Mouse (Mus musculus): ENCODE measurements around the gene Olfr920. TPM values are rescaled to one million over a fixed set of nuclear protein-coding genes. Genes with fewer than 3 reads are reported as not detected.

Gene Olfr920
- total and polyA plus RNA-seq, 3 experiments: 0.12 to 0.14 TPM; not detected in 1

DNA sequence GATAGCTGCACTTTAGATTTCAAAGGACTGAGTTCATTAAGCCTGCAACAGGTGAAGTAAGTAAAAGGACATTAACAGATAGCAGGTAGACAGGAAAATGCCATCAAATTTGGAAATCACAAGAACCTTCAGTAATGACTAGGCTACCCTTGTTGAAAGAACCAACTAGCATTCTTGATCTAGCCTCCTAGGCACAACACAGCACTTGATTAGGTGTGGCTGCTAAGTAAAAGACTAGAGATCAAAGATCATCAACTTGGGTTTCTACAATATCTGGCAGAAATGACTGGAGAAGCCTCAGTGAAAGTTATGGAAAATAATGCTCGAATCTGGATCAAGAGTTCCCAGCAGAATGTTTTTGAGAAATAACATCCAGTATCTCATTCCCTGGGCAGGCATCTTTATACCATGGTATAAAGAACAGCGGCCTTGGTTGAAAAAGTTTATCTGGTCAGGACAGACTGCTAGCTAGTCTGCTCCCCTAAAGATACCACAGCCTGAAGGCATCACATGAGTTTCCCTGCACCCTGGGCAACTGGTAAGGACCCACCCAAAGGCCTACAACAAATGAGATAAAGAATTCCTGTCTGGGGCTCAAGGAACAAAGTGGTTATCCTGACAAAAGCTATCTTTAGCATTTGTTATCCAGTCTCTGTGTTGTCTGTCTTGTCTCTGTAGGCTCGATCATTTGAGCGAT lies 7.3 kb upstream of the Olfr920 start:
- Histone ChIP-seq H3K36me3 (replicated peaks in 1 of 2; ENCODE audit: control insufficient read depth in 1 of 2, insufficient read depth in 1 of 2, low read length in 1 of 2) (peaks cover 0 to 18% of the 10 kb centered on the region in 2 experiments), H3K9ac (ENCODE audit: insufficient read depth, low read depth) (no peak overlapping the region), H3K27ac (ENCODE audit: insufficient read depth, low read depth) (no peak overlapping the region), H3K4me1 (ENCODE audit: control insufficient read depth in 1 of 2, insufficient read depth in 2 of 2) (no peaks in the 10 kb centered on the region), H3K4me3 (replicated peaks in 1 of 3; ENCODE audit: low read depth in 2 of 3, low read length in 2 of 3, poor library complexity in 1 of 3) (no peak overlapping the region), H3K27me3 (replicated peaks) (no peaks in the 10 kb centered on the region), H3K4me2 (ENCODE audit: insufficient read depth, low read depth, poor library complexity, severe bottlenecking) (no peak overlapping the region), H3K9me3 (replicated peaks; ENCODE audit: low read length) (no peaks in the 10 kb centered on the region), H3K79me2 (replicated peaks; ENCODE audit: control insufficient read depth, extremely low read depth, insufficient read depth, poor library complexity, severe bottlenecking) (no peaks in the 10 kb centered on the region)
- in situ Hi-C loops (cut with MboI; ENCODE audit: low pct_ligation_motif_present, low pct_unique_long_range_greater_than_20kb, low sequenced_read_pairs) (no loop called here), dilution Hi-C loops (cut with MboI; ENCODE audit: extremely low pct_ligation_motif_present, extremely low pct_unique_long_range_greater_than_20kb, low sequenced_read_pairs) (no loop called here)
- TF ChIP-seq EP300 (IDR thresholded peaks at IDR 0.05; ENCODE audit: low read length) (no peak), JUN (IDR thresholded peaks at IDR 0.05; ENCODE audit: insufficient read depth, low read depth, low read length) (no peak), GABPA (IDR thresholded peaks at IDR 0.05; ENCODE audit: insufficient replicate concordance, low read depth, low read length) (no peak), CTCF (conservative IDR thresholded peaks at IDR 0.05 in 1 of 2, IDR thresholded peaks at IDR 0.05 in 1 of 2; ENCODE audit: low read depth in 2 of 2, low read length in 2 of 2) (no peak), CHD2 (IDR thresholded peaks at IDR 0.05; ENCODE audit: low read length) (no peak), JUND (conservative IDR thresholded peaks at IDR 0.05; ENCODE audit: low read depth, low read length) (no peak), RCOR1 (conservative IDR thresholded peaks at IDR 0.05; ENCODE audit: low read depth, low read length) (no peak), MAZ (IDR thresholded peaks at IDR 0.05; ENCODE audit: low read depth, low read length) (no peak), ZMIZ1 (IDR thresholded peaks at IDR 0.05; ENCODE audit: low read depth, low read length) (no peak), USF1 (IDR thresholded peaks at IDR 0.05; ENCODE audit: low read depth, low read length) (no peak), ZNF384 (IDR thresholded peaks at IDR 0.05; ENCODE audit: low read depth, low read length) (no peak), PAX5 (IDR thresholded peaks at IDR 0.05; ENCODE audit: low read length) (no peak), SIN3A (IDR thresholded peaks at IDR 0.05; ENCODE audit: low read length) (no peak), TBP (conservative IDR thresholded peaks at IDR 0.05; ENCODE audit: low read depth, low read length) (no peak), CHD1 (IDR thresholded peaks at IDR 0.05; ENCODE audit: low read depth, low read length) (no peak), SMC3 (IDR thresholded peaks at IDR 0.05; ENCODE audit: low read depth, low read length) (no peak), NRF1 (IDR thresholded peaks at IDR 0.05; ENCODE audit: low read depth, low read length) (no peak), ZC3H11A (IDR thresholded peaks at IDR 0.05; ENCODE audit: low read depth, low read length) (no peak)
- DNase-seq (ENCODE audit: extremely low read depth): no peak

DNA sequence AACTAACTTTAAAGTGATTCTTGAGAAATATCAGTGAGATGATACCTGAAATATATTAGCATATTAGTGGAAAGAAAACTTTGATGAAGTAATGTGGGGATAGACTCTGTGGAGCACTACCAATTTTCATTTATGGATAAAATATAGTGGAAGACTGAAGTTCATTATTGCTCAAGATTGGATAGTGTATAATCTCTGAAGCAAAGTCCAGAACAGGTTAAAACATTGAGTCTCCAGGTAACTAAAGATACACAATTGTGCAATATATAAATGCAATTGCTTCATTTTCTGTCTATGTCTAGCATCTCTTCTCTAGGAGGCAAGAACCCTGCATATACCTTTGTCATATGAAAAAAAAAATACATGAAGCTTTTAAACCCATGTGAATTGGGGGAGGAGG lies 20.7 kb downstream of the Olfr920 start, which contains the start of gene Olfr921:
Gene Olfr921 (plus strand): TSS at position 301 of the 400 bp plus-strand sequence.
- Histone ChIP-seq H3K27me3 (replicated peaks) (no peaks in the 10 kb centered on the region), H3K9me3 (replicated peaks; ENCODE audit: low read length) (no peaks in the 10 kb centered on the region), H3K36me3 (replicated peaks in 1 of 2; ENCODE audit: control insufficient read depth in 1 of 2, insufficient read depth in 1 of 2, low read length in 1 of 2) (no peaks in the 10 kb centered on the region), H3K4me2 (ENCODE audit: insufficient read depth, low read depth, poor library complexity, severe bottlenecking) (no peak within 1 kb of the TSS), H3K4me1 (ENCODE audit: control insufficient read depth in 1 of 2, insufficient read depth in 2 of 2) (no peaks in the 10 kb centered on the region), H3K9ac (ENCODE audit: insufficient read depth, low read depth) (no peak within 1 kb of the TSS), H3K79me2 (replicated peaks; ENCODE audit: control insufficient read depth, extremely low read depth, insufficient read depth, poor library complexity, severe bottlenecking) (no peaks in the 10 kb centered on the region), H3K27ac (ENCODE audit: insufficient read depth, low read depth) (no peak within 1 kb of the TSS), H3K4me3 (replicated peaks in 1 of 3; ENCODE audit: low read depth in 2 of 3, low read length in 2 of 3, poor library complexity in 1 of 3) (no peak within 1 kb of the TSS)
- in situ Hi-C loops (cut with MboI; ENCODE audit: low pct_ligation_motif_present, low pct_unique_long_range_greater_than_20kb, low sequenced_read_pairs) (no loop called here), dilution Hi-C loops (cut with MboI; ENCODE audit: extremely low pct_ligation_motif_present, extremely low pct_unique_long_range_greater_than_20kb, low sequenced_read_pairs) (no loop called here)
- TF ChIP-seq KAT2A (IDR thresholded peaks at IDR 0.05; ENCODE audit: insufficient replicate concordance, low read length) (no peak), NELFE (IDR thresholded peaks at IDR 0.05; ENCODE audit: low read depth, low read length) (no peak), POLR2AphosphoS2 (IDR thresholded peaks at IDR 0.05; ENCODE audit: low read depth, low read length) (no peak), ZKSCAN1 (IDR thresholded peaks at IDR 0.05; ENCODE audit: borderline replicate concordance, low read depth, low read length) (no peak), SMC3 (IDR thresholded peaks at IDR 0.05; ENCODE audit: low read depth, low read length) (no peak), ZMIZ1 (IDR thresholded peaks at IDR 0.05; ENCODE audit: low read depth, low read length) (no peak), E2F4 (IDR thresholded peaks at IDR 0.05; ENCODE audit: insufficient replicate concordance, low read depth, low read length) (no peak), HCFC1 (IDR thresholded peaks at IDR 0.05; ENCODE audit: low read depth, low read length) (no peak), TCF12 (IDR thresholded peaks at IDR 0.05; ENCODE audit: low read depth, low read length) (no peak), TBP (conservative IDR thresholded peaks at IDR 0.05; ENCODE audit: low read depth, low read length) (no peak), MEF2A (IDR thresholded peaks at IDR 0.05; ENCODE audit: borderline replicate concordance, low read depth, low read length) (no peak), JUN (IDR thresholded peaks at IDR 0.05; ENCODE audit: insufficient read depth, low read depth, low read length) (no peak), SIN3A (IDR thresholded peaks at IDR 0.05; ENCODE audit: low read length) (no peak), PAX5 (IDR thresholded peaks at IDR 0.05; ENCODE audit: low read length) (no peak), NRF1 (IDR thresholded peaks at IDR 0.05; ENCODE audit: low read depth, low read length) (no peak), UBTF (IDR thresholded peaks at IDR 0.05; ENCODE audit: low read depth, low read length) (no peak), CTCF (conservative IDR thresholded peaks at IDR 0.05 in 1 of 2, IDR thresholded peaks at IDR 0.05 in 1 of 2; ENCODE audit: low read depth in 2 of 2, low read length in 2 of 2) (no peak)
- DNase-seq (ENCODE audit: extremely low read depth): no peak
